Mouse (Mus musculus) layer of hippocampus, postnatal 25 days (tissue): ENCODE measurements around the gene Strap. TPM values are rescaled to one million over a fixed set of nuclear protein-coding genes. Genes with fewer than 3 reads are reported as not detected.
"Not testable (repeated sequence)": the region's sequence is repeated elsewhere in the genome, so short reads cannot be mapped to it uniquely, and the experiment has no call there.

Source experiments
- DNase-seq, 2 experiments: peaks; one replicate each; pipeline ENCODE4 v3.0.0; 2022; ENCODE audit warnings: mixed read lengths in 2 of 2, low spot score in 1 of 2; ENCODE audit errors: extremely low spot score in 1 of 2
- total RNA-seq, 2 experiments: library from RNA; stranded (reverse); gene quantifications; 2 replicates each; pipeline ENCODE4 v1.2.3; 2021

Strap gene
- total RNA-seq, result 100 to 1,000 TPM; 118 to 131 TPM

DNA sequence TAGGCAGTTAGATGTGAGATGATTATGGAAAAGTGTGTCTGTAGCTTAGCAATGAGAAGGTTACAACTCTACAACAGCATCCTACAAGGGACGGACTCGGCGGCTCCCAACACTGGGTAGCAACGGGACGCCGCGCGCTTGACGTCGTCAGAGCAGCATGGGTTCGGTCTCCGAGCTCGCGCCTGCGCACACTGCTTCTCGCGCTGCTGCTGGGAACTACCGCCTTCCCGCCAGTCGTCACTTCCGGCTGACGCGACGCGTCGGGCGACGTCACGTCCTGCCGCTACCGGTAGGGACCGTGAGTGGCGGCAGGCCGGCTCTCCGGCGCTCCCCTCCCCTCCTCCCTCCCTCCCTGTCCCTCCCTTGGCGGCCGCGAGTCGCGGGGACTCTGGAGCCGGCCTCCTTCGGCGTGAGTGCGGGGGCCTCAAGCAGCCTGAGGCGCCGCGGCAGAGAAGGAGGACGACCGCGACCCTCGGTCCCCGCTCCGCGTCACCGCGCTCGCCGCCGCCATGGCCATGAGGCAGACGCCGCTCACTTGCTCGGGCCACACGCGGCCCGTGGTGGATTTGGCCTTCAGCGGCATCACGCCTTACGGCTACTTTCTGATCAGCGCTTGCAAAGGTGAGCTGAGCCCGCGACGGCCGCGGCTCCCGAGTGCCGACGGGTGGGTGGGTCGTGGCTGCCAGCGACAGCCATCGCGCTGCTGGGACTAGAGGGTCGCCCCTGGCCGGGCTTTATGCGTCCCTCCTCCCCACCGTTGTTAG, at the start of gene Strap:
Gene Strap (plus strand): TSS at position 233 of the 764 bp plus-strand sequence.
- DNase-seq, result peak; percentile 85 to 90

- DNase-seq, result no peak
These were observed 47.2 kb upstream of the Strap start for GRCm38 (mm10) chr6:137687667-137688066.

- no peak for DNase-seq
These were observed 46.8 kb upstream of the Strap start for GRCm38 (mm10) chr6:137688079-137688478.

GRCm38 (mm10) chr6:137688506-137689105, 46.3 kb upstream of the Strap start:
- no peak for DNase-seq

- DNase-seq, result no peak
These were observed 44.2 kb upstream of the Strap start for GRCm38 (mm10) chr6:137690550-137691119.

- no peak for DNase-seq
These were observed 40.6 kb upstream of the Strap start for GRCm38 (mm10) chr6:137694310-137694709.

- DNase-seq, result no peak
These were observed 39.8 kb upstream of the Strap start for GRCm38 (mm10) chr6:137695046-137695445.

DNA sequence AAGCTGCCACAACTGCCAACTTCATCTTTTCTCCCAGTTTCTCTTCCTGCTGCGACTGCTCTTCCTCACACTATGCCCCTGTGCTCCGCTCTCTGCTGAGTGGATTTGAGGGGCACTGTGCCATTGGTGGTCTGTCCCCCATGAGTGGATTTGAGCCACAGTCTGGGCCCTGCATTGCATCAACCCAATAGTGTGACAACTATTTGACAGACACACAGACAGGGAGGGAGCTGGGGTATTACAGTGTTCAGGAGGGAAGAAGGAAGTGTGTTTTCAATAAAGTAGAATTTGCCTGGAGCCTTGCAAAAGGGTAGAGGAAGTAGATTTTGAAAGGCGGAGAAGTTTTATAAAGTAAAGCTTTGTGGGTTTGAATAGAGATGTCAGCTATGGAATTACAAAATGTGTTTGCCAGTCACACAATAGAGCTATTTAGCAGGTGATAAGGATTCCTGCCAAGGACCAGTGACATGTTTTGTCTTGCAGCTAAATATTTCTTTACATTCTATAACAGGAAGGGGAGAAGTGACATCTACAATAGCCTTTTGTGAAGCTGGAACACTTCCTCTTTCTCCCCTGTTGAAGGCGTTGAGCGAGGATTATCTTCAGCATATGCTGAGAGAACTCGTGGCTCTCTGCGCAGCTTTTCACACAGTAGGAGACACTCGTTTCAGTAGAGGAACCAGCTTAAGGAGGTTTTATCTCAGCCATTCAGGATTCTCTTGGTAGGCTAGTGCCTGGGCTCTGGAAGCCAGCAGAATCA, 38.3 kb upstream of the Strap start:
- no peak for DNase-seq

GRCm38 (mm10) chr6:137699434-137699833, 35.4 kb upstream of the Strap start:
- no peak for DNase-seq

DNA sequence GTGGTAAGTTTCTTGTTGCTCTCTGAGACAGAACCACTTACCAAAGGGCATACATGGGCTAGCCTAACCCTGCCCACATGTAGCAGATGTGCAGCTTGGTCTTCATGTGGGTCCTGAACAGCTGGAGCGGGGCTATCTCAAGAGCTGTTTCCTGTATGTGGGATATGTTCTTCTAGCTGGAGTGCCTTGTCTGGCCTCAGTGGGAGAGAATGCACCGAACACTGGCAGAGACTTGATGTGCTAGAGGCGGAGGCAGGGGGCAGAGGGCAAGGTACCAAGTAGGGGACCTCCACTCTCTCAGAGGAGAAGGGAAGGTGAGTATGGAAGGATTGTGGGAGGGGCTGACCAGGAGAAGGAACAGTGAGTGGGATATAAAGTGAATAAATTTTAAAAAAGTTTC, 32.7 kb upstream of the Strap start:
- DNase-seq, result no peak

GRCm38 (mm10) chr6:137702918-137703317, 32.0 kb upstream of the Strap start:
- no peak for DNase-seq

GRCm38 (mm10) chr6:137703431-137703830, 31.4 kb upstream of the Strap start:
- no peak for DNase-seq

- DNase-seq, result no peak
These were observed 30.5 kb upstream of the Strap start for GRCm38 (mm10) chr6:137704300-137704939.

DNA sequence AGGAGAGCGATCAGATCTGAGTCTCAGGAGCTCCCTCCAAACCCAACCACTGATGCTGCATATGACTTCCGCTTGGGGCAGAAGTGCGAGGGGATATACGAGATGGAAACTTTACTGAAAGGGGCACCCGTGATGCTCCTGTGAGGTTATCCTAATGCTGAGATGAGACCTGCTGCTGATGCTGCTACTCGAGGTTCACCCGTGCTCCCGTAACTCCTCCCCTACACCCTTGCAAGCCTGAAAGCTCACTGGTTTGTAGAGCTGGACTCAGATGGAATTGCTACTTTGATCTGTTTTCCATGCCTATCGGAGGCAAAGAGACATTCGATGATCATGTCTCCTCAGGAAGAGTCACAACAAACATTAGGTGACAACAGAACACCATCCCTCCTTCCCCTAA, 28.7 kb upstream of the Strap start:
- no peak for DNase-seq

DNA sequence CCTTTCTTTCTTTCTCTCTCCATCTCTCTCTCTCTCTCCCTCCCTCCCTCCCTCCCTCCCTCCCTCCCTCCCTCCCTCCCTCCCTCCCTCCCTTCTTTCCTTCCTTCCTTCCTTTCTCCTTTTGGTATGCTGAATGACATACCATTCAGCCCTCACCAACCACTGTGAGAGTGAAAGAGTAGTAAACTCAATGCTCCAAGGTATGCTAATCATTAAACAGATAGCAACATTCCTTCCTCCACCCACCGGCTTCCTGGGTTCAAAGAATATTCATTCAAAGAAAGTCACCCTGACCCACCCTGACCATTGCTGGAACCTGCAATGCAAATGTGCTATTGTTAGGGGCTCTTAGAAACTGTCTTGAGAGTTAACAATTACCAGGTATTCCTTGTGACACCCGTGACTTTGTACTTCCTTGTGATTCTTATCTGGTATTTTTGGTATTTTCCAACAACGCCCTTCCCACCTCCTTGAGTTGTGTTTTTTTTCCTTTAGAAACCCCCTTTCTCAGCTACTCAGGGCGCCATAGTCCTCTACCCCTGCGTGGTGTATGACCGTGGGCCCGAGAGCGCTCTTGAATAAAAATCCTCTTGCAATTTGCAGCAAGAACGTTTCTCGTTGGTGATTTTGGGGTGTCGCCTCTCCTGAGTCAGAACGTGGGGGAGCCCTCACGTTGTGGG, 26.0 kb upstream of the Strap start:
- DNase-seq, result not testable (repeated sequence)

DNA sequence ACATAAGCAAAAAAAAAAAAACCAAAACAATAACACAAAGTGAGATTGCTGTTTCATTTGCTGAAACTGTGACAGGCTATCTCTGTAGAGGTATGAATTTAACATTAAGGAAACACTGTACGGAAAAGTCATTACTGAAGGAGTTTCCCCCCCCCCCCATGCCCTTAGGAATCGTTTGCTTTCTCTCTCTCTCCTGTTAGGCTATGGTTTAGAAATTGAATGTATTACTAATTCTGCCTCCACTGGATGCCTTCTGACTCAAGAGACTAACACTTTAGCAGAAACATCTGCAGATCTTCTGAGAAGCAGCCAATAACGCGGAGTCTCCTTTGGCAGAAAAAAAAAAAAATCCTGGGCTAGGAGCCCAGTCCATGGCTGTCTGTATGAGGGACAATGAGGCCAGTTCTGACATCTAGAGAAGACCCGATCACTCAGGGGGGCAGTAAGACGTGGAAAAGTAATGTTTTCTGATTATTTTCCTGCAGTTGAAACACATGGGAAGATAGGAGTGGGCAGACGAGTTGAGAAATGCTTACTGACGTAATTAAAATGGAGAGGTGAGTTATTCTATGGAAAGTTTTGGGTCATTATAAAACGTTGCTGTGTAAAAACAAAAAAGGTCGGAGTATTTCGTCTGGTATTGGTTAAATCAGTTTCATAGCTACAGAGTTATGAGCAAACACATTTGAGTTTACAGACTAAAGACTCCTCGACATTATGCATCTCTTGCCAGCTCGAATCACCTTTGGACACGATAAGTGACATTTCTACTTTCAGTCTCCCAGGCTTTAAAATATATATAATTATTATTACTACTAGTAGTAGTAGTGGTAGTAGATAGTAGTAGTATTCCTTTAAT, 24.5 kb upstream of the Strap start:
- DNase-seq, result no peak

- DNase-seq, result no peak
These were observed 22.1 kb upstream of the Strap start for GRCm38 (mm10) chr6:137712654-137713309.

GRCm38 (mm10) chr6:137713310-137713664, 21.6 kb upstream of the Strap start:
- DNase-seq, result no peak

- no peak for DNase-seq
These were observed 18.1 kb upstream of the Strap start for GRCm38 (mm10) chr6:137716802-137717201.
